Mouse (Mus musculus): ENCODE measurements around the gene Gm21994. TPM values are rescaled to one million over a fixed set of nuclear protein-coding genes. Genes with fewer than 3 reads are reported as not detected.
"Not testable (repeated sequence)": the region's sequence is repeated elsewhere in the genome, so short reads cannot be mapped to it uniquely, and the experiment has no call there.

The Gm21994 gene
- polyA plus RNA-seq (2015; fragmentation: Nextera tagmentation; extraction: Ambion mirVana) = 3.6 and 3.7 TPM in 2 replicates

DNA sequence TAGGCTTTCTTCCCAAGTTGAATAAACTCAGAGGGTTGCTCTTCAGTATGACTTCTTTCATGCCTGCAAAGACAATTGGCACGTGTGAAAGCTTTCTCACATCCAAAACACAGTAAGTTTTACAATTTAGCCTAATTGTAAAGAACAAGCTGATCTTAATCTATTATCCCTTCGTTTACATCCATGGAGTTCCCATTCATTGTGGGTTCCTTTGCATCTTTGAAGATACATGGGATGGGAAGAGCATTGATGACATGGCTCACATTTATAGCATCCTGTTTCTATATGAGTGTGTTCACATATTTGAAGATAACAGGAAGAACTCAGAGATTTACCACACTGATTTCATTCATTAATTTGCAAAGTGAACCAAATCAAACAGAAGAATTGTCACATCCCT lies at the start of gene Gm21994:
Gene Gm21994 (minus strand): TSS at position 101 of the 400 bp plus-strand sequence.
- H3K4me1 ChIP-seq; H3K4me2 ChIP-seq; H3K36me3 ChIP-seq (ENCODE audit: poor library complexity, severe bottlenecking); H3K9me3 ChIP-seq (replicated peaks); ATAC-seq; H3K9ac ChIP-seq; H3K27me3 ChIP-seq; H3K4me3 ChIP-seq; H3K27ac ChIP-seq: not testable (repeated sequence)
- WGBS = 61% methylated on average over 2 of the region's 2 CpGs

DNA sequence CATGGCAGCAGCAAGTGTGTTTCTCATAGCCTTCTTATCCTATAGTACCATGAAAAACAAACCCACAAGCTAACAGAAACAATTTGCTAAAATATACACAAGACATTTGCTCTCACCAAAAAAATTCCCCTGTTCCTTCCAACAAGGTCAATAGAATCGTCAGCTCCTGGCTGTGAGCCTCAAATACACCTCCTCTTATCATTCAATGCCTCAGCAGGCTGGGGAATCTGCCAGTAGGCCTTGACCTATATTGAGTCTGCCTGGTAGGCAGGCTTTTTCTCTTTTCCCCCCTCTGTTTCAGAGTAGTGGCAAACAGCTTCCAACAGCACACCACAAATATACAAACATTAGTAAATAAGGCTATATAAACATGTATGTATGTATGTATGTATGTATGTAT lies 43.7 kb upstream of the Gm21994 start:
- 62% methylated on average over 1 of the region's 1 CpGs for WGBS
- H3K9me3 ChIP-seq (replicated peaks) = no peaks in the 10 kb centered on the region; the same call in 1 of the 2 replicates
- ATAC-seq = no peak

DNA sequence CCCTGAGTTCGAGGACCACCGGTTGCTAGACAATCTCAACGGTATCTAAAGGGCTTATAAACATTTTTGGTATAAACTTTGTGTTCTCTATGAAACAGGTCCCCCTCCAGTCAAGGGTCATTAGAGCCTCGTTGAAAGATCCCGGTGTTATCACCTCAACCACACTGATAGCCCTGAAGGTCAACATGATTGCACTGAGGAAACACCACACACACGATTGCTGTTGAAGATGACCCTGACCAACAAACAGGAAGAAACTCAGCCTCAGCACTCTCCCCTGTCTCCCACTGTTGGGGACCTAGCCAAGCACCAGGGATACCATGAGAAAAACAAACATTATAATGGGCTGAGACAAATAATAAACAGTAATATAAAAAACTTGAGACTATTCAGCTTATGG lies 38.3 kb upstream of the Gm21994 start:
- Histone ChIP-seq H3K4me1 (no peaks in the 10 kb centered on the region), H3K36me3 (ENCODE audit: poor library complexity, severe bottlenecking) (no peaks in the 10 kb centered on the region), H3K4me2 (no peak overlapping the region), H3K27ac (no peak overlapping the region), H3K4me3 (no peak overlapping the region), H3K9me3 (replicated peaks) (0 out of 2 replicates have a peak, but pooled peaks cover 6% of the 10 kb centered on the region), H3K9ac (no peak overlapping the region), H3K27me3 (no peaks in the 10 kb centered on the region)
- WGBS = 90% methylated on average over 6 of the region's 6 CpGs
- no peak for ATAC-seq

More for the DNA sequence above, 43.7 kb upstream of the Gm21994 start:
- no peaks in the 10 kb centered on the region for H3K36me3 ChIP-seq (ENCODE audit: poor library complexity, severe bottlenecking)
- H3K27ac ChIP-seq = no peak overlapping the region
- H3K4me2 ChIP-seq = no peak overlapping the region
- no peak overlapping the region for H3K9ac ChIP-seq
- H3K4me3 ChIP-seq = no peak overlapping the region
- no peaks in the 10 kb centered on the region for H3K4me1 ChIP-seq
- H3K27me3 ChIP-seq = no peaks in the 10 kb centered on the region

DNA sequence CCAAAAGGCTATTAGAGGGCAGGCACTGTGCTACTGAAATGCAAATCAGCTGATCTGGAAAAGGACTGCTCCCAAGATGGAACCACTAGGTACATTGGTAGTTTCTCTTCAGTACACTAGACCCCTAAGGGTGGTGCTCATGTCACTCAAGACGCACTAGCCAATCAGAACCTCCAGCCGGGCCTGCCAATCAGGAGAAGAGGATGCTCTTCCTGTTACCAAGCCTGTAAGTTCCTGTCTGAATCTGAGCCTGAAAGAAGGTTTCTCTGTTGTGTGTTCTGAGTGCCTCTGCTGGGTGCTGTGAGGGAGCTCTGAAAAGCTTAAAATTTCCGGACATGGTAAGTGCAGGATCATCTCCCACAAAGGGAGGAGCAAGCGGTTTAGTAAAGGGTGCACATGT lies 1.9 kb upstream of the Gm21994 start, which contains the start of gene Gm14124:
Gene Gm14124 (plus strand): TSS at position 227 of the 400 bp plus-strand sequence.
- H3K4me3 ChIP-seq; H3K4me1 ChIP-seq; H3K27me3 ChIP-seq; H3K9ac ChIP-seq; H3K4me2 ChIP-seq; ATAC-seq; H3K36me3 ChIP-seq (ENCODE audit: poor library complexity, severe bottlenecking); H3K27ac ChIP-seq; H3K9me3 ChIP-seq (replicated peaks): not testable (repeated sequence)
- WGBS = 83% methylated on average over 4 of the region's 4 CpGs

DNA sequence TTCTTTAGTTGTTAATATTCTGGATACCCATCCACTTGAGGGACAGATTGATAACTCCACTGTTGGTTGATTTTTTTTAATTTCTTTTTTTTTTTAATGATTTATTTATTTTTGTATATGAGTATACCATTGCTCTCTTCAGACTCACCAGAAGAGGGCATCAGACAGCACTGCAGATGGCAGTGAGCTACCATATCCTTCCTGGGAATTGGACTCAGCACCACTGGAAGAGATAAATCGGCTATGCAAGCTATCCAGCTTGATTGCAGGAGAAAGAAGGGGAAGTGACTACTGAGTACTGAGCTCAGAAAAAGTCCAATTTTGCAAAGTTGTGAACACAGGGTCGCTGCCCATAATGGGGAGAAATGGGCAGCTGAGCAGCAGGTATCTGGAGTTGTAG lies 1.5 kb upstream of the Gm21994 start:
- not testable (repeated sequence) for H3K9ac ChIP-seq; ATAC-seq; H3K27me3 ChIP-seq; H3K4me3 ChIP-seq; H3K36me3 ChIP-seq (ENCODE audit: poor library complexity, severe bottlenecking); H3K9me3 ChIP-seq (replicated peaks); H3K4me1 ChIP-seq; H3K27ac ChIP-seq; H3K4me2 ChIP-seq
- WGBS = 63% methylated on average over 2 of the region's 2 CpGs

DNA sequence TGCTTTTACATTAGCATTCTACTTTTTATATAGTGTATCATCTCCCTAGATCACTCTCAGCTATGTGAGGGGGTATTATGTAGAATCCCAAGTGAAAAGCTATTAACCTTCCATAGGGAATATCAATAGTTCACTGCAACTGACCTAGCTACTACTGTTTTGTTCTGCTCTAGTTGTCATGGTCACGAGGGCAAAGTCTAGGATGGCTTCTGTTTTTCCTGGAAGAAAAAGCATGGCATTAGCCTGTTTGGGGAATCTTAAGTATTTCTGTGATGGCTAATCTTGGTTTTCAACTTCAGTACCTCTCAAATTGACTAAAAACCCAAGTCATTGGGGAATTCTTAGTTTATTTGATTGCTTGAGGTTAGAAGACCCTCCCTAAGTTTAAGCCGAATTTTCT lies 12.2 kb downstream of the Gm21994 start:
- no peak for ATAC-seq
- Histone ChIP-seq H3K9ac (no peak overlapping the region), H3K27ac (no peak overlapping the region), H3K9me3 (replicated peaks) (peaks cover 28% of the 10 kb centered on the region), H3K4me1 (no peaks in the 10 kb centered on the region), H3K36me3 (ENCODE audit: poor library complexity, severe bottlenecking) (peaks cover 29% of the 10 kb centered on the region), H3K4me3 (no peak overlapping the region), H3K27me3 (no peaks in the 10 kb centered on the region), H3K4me2 (no peak overlapping the region)
- WGBS = 90% methylated on average over 2 of the region's 2 CpGs

DNA sequence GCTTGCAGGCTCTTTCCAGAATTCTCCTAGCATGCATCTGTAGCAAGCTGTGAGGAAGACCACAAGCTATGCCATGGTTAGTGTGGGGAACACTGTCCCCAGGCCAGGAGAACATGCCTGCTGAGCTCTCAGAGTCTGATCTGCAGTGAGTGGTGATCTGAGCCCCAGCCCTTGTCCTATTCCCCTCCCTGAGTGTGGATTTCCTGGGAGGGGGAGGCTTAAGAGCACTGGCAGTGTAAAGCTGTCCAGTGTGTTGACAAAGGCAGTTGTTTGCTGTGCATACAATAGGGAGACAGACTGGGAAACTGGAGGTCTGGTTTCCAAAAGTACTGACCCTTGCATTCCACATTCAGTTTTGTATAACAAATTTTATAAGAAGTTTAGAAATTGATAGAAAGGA lies 32.1 kb downstream of the Gm21994 start:
- H3K9me3 ChIP-seq (replicated peaks); H3K27me3 ChIP-seq; H3K36me3 ChIP-seq (ENCODE audit: poor library complexity, severe bottlenecking); ATAC-seq; H3K4me2 ChIP-seq; H3K27ac ChIP-seq; H3K9ac ChIP-seq; H3K4me3 ChIP-seq; H3K4me1 ChIP-seq: not testable (repeated sequence)

DNA sequence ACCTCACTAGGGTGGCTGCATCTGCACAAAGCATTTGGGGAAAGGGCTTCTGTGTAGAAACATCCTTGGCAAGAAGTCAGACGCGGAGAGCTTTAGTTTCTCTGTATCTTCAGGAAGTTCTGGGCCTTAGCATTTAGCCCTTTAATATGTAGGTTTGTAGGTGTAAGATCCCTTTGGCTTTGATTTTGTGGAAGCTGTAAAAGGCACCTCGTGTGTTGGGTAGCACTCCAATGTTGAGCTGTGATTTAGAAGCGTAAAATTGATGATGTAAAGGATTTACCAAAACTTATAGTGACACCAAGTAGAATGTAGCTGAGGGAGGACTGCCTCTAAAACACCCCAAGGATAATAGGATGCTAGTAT lies 37.0 kb downstream of the Gm21994 start:
- H3K9ac ChIP-seq = peak overlapping the region; percentile 59
- H3K27ac ChIP-seq = not testable (repeated sequence)
- peak; percentile 17 for ATAC-seq

DNA sequence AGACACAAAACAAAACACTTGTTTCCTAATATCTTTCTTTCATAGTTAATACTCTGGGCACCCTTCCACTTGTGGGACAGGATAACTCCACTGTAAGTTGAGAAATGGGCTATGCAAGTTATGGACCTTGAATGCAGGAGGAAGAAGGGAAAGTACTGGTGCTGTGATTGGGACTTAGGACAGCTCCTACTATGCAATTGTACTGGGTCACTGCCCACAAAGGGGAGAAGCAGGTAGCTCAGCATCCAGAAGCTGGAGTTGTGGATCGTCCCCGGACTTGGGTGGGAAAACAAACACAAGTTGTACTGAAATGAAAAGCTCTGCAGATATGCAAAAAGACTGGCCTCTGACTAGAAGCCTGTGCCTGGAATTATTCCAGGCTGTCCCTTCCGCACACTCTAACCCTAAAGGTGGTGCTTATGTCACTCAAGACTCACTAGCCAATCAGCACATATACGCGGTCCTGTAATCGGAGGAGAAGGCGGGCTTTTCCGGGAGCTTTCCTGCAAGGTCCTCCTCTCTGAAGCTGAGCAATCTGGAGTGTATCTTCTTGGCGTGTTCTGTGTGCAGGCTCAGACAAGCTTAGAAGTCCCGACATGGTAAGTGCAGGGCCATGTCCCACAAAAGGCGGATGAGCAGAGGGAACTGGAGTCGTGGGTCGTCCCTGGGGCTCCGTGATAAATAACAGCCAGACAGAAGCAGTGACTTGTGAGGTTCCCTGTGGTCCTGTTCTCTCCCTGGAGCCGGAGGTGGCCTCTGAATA lies 37.6 kb downstream of the Gm21994 start, which contains the start of gene Zfp937:
Gene Zfp937 (plus strand): TSS at position 474 of the 763 bp plus-strand sequence.
- H3K4me1 ChIP-seq; H3K36me3 ChIP-seq (ENCODE audit: poor library complexity, severe bottlenecking); H3K9me3 ChIP-seq (replicated peaks); H3K27me3 ChIP-seq; H3K27ac ChIP-seq: not testable (repeated sequence)
- Histone ChIP-seq H3K4me3 (peak within 1 kb of the TSS; percentile 41), H3K4me2 (peak within 1 kb of the TSS; percentile 57), H3K9ac (peak within 1 kb of the TSS; percentile 59)
- peak; percentile 100 for ATAC-seq
- WGBS = 4% methylated on average over 15 of the region's 15 CpGs

More for the DNA sequence above, 37.0 kb downstream of the Gm21994 start:
- not testable (repeated sequence) for H3K27me3 ChIP-seq; H3K36me3 ChIP-seq (ENCODE audit: poor library complexity, severe bottlenecking); H3K4me1 ChIP-seq; H3K9me3 ChIP-seq (replicated peaks)
- Histone ChIP-seq H3K4me3 (peak overlapping the region; percentile 41), H3K4me2 (peak overlapping the region; percentile 57)
- 26% methylated on average over 3 of the region's 4 CpGs for WGBS

Other genes with a start within 250 kb of the Gm21994 start
- 10.2 and 11.0 TPM in 2 replicates for gene Zfp120, start 118.9 kb downstream of the Gm21994 start, polyA plus RNA-seq (2015; fragmentation: Nextera tagmentation; extraction: Ambion mirVana)
- not detected in 2 replicates for gene Gm10770, start 75.9 kb downstream of the Gm21994 start, polyA plus RNA-seq (2015; fragmentation: Nextera tagmentation; extraction: Ambion mirVana)
- not detected in 2 replicates for gene Gm14139, start 73.8 kb downstream of the Gm21994 start, polyA plus RNA-seq (2015; fragmentation: Nextera tagmentation; extraction: Ambion mirVana)
- 10.1 and 10.3 TPM in 2 replicates for gene Zfp937, start 37.5 kb downstream of the Gm21994 start, polyA plus RNA-seq (2015; fragmentation: Nextera tagmentation; extraction: Ambion mirVana)
- gene Gm14124, start 1.9 kb upstream of the Gm21994 start, polyA plus RNA-seq (2015; fragmentation: Nextera tagmentation; extraction: Ambion mirVana) = 0.05 TPM in 1 of 2 replicates, not detected in the other
- gene Gm10130, start 68.1 kb upstream of the Gm21994 start, polyA plus RNA-seq (2015; fragmentation: Nextera tagmentation; extraction: Ambion mirVana) = 1.2 and 1.6 TPM in 2 replicates
- gene 3300002I08Rik, start 107.2 kb upstream of the Gm21994 start, polyA plus RNA-seq (2015; fragmentation: Nextera tagmentation; extraction: Ambion mirVana) = 13.3 and 14.9 TPM in 2 replicates
- 8.2 and 9.2 TPM in 2 replicates for gene Zfp442, start 195.9 kb upstream of the Gm21994 start, polyA plus RNA-seq (2015; fragmentation: Nextera tagmentation; extraction: Ambion mirVana)
- not detected in 2 replicates for gene Zfp345, start 229.5 kb upstream of the Gm21994 start, polyA plus RNA-seq (2015; fragmentation: Nextera tagmentation; extraction: Ambion mirVana)

All from forebrain, embryonic 13.5 days (tissue).